Mouse (Mus musculus) adrenal gland, postnatal 25 days (tissue): ENCODE results near the gene Otulin. TPM values are rescaled to one million over a fixed set of nuclear protein-coding genes. Genes with fewer than 3 reads are reported as not detected.

Experiments
- DNase-seq: peaks from one replicate; pipeline ENCODE4 v3.0.0; 2021; ENCODE audit warnings: mixed read lengths
- total RNA-seq: library from RNA; stranded (reverse); gene quantifications from 2 replicates; pipeline ENCODE4 v1.2.3, GENCODE M21; 2021

Gene Otulin
- total RNA-seq, 1 experiment from 2014 or later, result 42.4 TPM

DNA sequence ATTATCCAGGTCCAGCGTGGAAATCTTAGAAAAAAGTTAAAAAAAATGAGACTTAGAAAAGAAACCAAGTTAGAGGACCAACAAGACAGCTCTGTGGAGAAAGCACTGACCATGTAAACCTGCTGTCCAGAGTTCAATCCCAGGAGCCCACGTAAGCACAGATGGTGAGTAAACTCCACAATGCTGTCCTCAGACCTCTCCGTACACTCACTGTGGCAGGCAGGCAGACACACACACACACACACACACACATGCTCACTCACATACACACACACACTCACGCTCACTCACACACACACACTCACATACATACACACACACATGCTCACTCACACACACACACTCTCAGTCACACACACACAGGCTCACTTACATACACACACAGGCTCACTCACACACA lies 17.2 kb downstream of the Otulin start:
- no peak for DNase-seq

DNA sequence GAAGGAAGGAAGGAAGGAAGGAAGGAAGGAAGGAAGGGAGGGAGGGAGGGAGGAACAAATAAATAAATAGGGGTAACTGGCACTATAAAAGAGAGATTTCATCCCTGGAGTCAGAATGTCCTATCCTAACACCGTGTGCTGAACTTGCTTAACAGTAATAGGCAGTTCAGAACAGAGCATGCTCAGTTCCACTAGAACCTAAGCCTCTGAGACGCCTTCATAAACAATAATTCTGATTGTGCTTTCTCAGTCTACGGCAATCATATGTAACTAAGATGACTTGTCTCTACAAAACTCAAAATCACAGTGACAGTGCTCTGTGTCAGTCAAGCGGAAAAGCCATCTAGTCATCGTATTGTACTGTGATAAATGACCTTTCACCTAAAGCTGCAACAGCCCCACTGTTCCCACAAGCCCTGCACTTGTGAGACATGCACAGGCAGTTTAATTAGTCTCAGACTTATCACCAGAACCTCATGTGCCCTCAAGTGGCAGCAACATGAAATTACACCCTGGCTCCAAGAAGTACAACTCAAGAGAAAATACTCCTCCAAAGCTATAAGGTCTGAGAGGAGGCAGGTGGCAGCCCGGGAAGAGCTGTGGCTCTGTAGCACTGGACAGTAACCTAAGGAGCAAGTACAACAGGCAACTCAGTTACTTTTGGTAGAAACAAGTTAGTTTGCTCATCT lies 17.8 kb downstream of the Otulin start:
- DNase-seq, result peak; percentile 51

DNA sequence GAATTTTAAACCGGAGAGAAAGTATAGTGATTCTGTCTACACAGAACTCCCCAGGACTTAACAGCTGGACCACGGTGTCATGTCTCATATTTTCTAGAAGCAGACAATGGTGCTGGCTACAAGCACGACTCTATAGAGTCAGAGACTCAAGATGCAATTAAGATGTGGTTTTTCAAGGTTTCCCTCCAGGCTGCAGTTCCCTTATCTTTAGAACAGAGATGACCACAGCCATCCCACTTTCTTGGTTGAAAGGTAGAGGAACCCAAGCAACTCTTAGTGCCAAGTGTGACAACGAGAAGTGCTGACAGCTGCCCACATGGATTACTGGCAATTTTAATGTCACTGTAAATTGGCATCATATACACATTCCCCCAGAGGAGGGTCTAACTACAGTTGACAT lies 20.9 kb downstream of the Otulin start:
- no peak for DNase-seq

DNA sequence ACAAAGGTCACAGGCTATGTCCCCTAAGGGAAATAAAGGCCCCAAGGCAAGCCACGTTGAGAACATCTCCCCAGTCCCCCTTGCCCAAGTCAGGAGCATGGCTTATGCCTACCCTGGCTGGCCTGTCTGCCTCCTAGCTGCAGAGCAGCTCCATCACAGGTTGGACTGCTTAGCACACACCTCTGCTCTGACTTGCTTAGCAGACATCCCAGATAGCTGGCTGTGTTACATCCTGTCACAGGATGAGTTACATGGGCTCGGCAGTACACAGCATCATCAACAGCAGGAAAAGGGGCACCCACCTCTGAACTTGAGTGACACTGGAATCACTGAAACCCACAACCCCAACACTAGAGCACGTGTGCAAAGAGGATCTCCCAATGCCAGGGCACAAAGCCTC lies 25.2 kb downstream of the Otulin start:
- no peak for DNase-seq

DNA sequence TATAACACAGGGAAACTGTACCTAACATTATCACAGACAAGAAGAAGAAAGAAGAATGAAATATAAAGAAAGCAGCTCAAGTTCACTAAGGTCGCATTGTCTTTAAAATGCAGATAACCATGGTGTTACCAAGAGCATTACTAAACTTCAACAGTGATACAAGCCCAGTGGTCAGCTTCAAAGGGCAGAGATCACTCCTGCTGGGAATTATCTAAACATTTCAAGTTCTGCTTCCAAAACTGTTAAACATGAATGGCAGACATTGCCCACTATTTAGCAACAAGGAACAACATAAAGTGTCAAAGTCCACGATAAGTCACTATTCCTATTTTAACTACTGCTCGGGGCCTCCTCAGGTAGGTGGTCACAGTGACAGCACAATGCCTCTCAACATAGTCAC lies 25.9 kb downstream of the Otulin start:
- no peak for DNase-seq

DNA sequence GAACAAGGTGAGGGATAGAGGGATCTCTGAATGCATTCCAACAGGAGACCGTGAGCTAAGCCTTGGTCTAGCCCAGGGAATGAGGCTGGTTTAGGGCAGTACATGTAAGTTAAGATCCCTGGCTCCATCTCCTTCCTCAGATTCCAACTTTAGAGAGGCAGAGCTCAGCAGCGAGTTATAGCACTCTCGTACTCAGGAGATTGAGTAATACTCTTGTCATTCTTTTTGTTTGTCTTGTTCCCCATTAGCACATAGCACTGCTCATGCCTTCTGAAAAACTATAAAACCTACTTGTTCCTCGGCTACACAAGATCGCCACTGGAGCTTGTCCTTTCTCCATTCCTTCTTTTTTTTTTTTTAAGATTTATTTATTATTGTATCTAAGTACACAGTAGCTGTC lies 30.0 kb downstream of the Otulin start:
- no peak for DNase-seq

DNA sequence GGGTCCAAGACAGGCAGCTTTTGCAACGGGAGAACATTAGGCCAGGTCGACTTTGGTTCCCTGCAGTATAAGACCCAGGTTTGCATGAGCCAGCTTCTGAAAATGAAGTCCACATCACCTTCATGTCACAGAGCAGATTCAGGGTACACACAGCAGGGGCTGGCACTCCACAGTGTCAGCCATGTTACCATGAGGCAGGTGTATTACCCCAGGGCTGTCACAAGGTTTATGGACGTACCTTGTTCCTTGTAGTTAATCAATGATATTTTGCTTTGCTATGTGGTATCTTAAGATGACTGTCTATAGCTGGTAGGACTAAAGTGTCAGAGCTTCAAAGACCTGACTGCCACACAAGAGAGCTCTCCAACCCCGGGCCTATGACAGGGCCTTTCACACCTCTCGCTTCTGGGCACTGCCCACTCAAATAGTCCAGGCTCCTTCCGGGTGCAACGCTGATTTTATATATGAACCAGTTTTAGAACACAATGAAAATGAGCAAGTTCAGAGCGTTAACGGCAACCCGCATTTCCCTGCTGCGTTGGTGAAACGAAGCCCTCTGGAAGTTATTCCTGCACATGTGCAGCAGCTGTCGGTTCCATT lies 31.6 kb downstream of the Otulin start:
- no peak for DNase-seq

DNA sequence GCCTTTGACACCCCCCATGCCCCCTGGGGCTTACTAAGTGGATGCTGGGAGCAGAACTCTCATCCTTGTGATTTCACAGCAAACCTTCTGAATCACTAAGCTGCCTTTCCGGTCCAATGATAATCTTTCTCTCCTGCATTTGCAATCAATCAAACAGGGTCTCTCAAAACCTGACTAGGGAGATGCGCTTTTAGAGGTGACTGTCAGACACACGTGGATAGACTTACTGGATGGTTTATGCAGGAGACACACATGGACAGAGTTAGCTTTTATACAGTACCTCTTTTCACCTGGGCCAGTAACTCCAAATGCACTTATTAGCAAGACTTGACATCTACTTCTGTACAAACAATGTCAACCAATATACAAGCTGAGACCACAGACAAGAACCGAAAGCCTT lies 33.0 kb downstream of the Otulin start:
- DNase-seq, result no peak

DNA sequence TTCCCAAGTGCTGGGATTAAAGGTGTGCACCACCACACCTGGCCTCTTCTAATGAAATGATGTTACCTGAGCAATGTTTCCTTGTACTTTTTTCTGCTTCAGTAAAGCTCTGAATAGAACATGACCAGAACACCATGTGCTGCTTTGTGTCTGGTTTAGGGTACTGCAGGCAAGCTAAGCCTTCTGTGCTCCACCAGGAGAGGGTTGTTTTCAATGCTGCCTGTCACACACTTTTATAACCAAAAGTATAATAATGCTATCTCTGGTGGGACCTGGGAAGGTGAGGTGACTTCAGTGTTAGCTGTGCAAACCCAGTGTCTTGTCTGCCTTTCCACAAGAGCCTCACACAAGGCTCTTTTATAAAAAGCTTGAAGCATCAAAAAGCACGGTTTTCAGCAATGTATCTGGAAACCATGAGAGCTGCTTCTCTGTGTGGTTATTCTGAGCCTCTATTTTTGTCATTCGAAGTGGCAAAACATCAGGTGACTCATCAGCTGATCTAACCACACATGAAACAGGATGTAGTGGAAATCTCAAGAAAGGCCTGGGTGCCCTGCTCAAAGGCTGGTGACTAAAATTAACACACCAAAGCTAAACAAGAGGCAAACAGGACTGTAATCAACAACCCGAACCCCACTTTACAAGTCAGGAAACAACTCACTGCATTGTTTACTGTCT lies 33.9 kb downstream of the Otulin start:
- DNase-seq, result no peak

DNA sequence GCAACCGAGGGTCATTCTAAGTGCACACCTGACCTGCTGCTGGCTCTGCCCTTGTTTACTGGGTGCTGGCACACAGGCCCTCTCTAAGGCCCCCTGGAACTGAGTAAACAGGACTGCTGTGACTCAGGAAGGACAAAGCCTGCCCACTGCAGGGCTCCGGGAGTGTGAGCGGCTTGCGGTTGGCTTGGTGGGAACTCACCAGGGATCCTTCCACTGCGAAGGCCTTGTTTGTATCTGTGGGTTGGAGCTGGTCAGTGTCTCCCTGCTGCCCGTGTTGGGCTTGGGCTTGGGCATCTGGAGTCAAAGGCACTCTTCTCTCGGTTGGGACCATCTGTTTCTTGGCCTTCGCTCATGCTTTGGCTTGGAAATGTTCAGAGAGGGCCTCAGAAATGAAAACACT lies 34.9 kb downstream of the Otulin start:
- peak; percentile 21 for DNase-seq

DNA sequence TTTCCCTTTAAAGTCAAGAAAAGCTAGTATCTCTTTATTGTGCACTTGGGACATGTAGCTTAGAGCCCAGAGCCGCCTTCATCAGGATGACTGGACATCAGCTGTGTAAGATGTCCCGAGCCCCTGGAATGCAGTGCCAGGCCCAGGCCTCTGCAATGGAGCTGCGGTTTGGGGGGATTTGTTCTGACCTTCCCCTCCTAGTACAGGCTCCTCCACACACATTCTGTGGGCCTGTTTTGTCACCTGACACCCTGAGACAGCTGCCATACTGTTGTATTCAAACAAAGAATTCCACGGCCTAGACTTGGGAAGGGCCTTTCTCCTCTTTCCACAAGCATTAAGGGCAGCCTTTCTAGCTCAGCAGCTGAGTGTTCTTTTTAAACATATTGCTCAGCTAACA lies 35.5 kb downstream of the Otulin start:
- DNase-seq, result no peak

DNA sequence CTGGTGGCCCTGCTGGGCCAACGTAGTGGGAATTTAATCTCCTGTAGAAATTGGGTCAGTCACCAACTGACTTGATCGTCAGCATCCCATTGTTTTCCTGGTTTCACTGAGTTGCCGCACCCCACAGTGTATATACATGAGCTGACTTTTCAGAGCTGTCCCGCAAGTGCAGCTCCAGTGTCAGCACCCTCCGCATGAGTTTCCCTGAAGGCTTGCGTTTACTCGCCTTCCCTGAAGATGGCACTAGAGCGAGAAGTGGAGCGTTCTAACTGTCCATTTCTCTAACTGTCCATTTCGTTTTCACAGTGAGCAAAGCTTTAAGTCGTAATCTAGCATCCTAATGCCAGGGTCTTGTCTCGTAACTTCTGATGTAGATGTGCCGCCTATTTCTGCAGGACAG lies 36.8 kb downstream of the Otulin start:
- DNase-seq, result peak; percentile 27

DNA sequence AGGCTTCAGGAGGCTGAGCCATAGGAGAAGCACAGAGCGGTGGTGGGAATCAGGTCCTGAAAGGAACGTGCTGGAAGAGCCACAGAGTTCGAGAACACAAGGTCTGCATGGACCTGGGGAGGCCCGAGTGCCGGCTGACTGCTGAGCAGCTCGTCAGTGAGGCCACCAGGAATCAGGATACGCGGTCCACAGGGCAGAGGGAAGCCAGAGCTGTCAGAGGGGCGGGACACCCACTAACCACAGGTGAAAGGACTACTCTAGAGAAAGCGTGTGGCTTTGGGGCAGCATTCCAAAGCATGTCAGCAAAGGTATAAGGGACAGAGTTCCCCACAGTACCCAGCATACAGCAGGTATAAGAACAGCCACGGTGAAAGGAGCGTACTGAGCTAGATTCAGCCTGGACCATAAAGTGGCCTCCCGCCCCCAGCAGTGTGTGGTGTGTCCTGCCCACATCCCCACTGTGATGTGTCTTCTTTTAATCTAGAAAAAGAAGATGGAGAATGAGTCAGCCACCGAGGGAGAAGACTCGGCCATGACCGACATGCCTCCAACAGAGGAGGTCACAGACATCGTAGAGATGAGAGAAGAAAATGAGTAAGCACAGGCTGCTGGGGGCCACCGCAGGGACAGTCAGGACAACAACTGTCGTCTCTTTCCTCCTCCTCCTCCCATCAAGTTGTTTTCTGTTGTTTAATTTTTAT lies 37.7 kb downstream of the Otulin start:
- DNase-seq, result peak; percentile 46

DNA sequence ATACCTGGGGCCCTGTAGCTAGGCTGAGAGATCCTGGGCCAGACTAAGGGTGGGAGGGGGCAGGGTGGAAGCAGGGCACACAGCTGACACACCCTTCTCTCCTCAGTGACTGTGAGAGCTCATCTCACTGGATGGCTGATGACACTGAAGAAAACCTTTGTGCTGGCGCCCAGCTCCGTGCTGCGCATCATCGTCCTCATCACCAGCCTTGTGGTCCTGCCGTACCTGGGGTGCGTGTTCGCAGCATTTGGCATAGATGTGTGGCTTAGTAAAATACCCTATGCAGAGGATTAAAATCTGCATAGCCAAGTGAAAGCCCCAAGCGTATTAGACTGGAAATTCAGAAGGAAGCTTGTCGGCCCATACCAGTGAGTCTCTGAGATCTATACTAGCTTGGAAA lies 39.7 kb downstream of the Otulin start:
- DNase-seq, result no peak

DNA sequence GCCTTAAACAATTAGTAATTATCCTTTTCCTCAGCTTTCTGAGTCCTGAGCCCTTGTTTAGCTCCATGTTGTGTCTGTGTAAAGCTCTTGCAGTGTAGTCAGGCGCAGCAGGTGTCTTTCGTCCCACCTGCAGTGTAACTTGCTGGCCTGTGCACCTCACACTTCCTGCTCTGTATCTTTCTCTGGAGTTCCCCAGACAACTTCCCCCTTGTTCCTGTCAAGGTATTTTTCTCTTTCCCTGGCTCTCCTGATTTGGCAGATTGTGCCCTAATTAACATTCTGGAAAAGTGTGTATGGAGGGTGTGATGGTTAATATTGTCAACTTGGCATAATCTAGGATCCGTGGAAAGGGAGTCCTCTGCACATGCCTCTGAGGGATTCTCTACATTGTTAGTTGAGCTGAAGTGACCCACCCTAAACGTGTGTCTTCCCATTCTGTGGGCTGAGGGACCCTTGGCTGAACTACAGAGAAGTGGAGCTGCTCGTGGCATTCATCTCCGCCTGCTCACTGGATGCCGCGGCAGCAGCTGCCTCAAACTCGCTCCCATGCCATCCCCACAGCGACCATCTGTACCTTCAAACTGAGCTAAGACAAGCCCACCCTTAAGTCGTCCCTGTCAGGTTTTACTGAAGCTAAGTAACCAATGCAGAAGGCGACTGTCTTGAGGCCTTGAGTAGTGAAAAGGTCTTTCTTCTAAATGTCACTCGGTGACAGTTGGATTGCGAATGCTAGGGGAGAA lies 42.2 kb downstream of the Otulin start:
- no peak for DNase-seq

DNA sequence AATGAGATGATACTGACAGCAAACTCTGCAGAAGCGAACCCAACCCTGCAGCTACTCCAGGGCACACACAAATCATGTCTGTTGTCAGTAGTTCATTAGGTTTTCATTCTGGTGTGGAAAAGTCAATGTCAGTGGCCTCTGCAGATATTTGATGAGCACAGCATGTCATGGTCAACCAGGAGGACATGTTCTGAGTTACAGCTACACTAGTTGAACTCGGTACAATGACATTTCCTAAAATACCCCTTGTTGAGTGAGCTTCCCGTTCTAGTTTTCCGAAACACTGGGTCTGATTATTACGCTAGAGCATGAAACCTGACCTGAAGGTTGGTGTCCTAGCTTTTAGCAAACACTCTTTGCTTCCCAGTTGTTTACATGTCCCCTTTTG lies 44.4 kb downstream of the Otulin start:
- no peak for DNase-seq

DNA sequence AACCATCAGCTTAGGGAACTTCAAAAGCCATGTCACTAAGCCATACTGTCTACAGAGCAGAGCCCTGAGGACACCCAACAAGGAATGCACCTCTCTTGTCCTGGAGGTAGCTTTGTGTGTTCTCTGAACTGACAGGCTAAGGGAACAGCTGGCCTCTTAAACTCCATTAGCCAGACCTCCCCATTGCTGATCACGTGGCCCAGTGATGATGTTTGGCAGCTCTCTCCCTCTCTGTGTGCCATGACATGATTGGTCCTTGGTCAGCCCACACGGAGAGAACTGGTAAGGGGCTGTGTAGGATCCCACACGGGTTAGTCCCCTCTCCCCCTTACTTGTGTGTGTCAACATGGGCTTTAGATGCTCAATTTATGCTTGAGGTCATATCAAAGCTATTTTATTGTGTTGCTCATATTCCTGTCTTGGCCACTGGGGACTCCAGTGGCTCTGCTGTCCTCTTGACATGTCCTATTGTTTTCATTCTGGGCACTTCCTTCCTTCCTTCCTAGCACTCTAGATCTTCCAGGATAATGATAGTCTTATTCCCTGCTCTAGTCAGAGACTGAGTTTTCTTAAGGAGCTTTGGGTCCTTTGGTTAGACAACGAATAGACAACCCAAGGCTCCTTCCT lies 44.9 kb downstream of the Otulin start:
- DNase-seq, result no peak

DNA sequence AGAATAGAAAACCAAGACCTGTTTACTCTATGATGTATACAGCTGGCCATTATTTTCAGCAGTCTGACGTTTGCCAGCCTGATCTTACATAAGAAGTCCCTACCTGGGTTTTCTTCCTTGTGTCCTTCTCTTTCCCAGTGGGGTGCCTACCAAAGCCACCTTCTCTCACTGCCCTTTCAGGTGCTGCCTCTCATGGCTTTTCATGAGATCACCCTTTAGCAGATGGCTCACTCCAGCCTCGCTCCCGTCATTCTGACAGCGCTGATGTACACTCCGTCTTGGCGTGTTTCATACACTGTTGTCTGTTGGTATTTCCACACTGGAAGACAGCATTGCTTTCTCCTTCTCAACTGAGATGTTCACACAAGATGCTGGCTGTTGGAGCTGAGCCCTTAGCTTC lies 46.9 kb downstream of the Otulin start:
- no peak for DNase-seq

DNA sequence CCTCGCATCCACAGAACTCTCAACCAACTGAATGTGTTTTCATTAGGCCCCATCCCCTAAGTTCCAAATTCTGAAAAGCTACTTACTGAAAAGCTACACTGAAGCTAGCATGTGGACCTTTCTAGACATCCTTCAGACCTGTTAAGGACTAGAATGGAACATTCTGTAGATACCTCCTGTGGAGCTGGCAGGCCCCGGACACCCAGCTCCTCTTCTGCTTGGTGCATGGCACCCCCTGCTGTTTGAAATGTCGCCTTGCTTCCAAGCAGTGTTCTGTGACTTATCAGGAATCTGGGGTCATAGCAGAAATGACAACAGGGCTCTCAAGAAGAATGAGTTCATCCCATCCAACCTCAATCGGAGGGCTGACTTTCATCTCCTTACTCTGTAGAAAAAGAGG lies 47.5 kb downstream of the Otulin start:
- peak; percentile 68 for DNase-seq

DNA sequence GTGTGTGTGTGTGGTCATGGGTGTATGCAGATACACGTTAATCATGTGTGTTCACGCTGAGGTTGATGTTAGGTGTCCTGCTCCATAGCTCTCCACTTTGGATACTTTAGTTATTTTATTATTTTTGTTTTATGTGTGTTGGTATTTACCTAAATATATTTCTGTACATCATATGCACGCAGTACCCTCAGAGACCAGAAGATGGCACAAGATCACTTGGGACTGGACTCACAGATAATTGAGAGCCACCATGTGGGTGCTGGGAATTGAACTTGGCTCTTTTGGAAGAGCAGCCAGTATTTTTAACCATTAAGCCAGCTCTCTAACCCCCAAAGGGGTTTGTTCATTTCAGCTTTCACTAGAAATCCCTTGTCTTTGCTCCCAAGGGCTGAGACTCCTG lies 48.1 kb downstream of the Otulin start:
- DNase-seq, result no peak

DNA sequence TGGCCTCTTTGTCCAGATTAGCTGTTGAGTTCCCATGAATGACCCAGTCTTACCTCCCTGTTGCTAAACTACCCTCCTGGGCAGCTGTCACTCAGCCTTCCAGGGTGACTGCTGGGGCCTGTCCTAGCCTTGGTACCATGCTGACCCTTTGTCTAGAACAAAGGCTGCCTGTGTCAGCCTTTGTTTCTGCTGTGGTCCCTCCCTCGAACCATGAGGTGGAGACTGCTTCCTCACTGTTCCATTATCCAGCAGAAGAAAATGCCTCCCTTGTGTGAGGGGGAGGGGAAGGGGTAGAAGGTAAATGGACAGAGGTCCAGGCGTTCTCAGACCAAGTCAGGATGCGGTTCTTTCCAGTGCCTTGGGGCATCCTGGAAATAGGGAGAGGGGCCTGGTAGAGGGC lies 48.9 kb downstream of the Otulin start:
- no peak for DNase-seq

DNA sequence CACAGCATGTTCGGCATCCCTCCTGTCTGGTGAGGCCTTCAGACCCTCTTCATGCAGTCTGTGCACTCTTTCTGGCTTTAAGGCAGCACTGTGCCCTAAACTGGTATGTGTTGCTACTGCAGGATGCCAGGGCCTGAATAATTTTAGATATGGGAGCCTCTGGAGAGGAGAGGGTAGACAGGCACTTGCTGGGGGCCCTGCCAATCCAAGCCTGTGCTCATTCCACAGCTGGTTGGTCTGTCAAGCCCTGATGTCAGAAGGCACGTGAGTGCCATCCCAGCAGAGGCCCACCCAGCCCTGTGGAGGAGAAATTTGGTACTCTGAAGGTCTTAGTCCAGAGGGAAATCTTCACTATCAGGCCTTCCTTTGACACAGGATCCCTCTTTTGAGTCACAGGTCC lies 49.7 kb downstream of the Otulin start:
- no peak for DNase-seq
